Mouse (Mus musculus) liver, embryonic 13.5 days (tissue): Measurements from ENCODE around the gene H13. TPM values are rescaled to one million over a fixed set of nuclear protein-coding genes. Genes with fewer than 3 reads are reported as not detected.

Source experiments
- ATAC-seq: fragments of 200-750 bp; cut with Nextera tagmentation; 2 replicates; pipeline ENCODE4 v1.8.0; 2017; ENCODE audit warnings: low read depth, mild to moderate bottlenecking, moderate number of reproducible peaks, moderate library complexity
- DNase-seq: peaks from one replicate; pipeline ENCODE4 v3.0.0; 2022
- H3K27ac ChIP-seq: fragments of 300-500 bp; sonication (generic); 2 replicates; pipeline ENCODE4 v1.5.1; 2015; ENCODE audit warnings: moderate library complexity, mild to moderate bottlenecking, inconsistent platforms
- H3K27me3 ChIP-seq: fragments of 300-500 bp; sonication (generic); 2 replicates; pipeline ENCODE4 v1.6.1; 2015; ENCODE audit warnings: mild to moderate bottlenecking, inconsistent platforms
- H3K36me3 ChIP-seq: fragments of 300-500 bp; sonication (generic); 2 replicates; pipeline ENCODE4 v1.6.1; 2015; ENCODE audit warnings: mild to moderate bottlenecking, inconsistent platforms
- H3K4me1 ChIP-seq: fragments of 300-500 bp; sonication (generic); replicated peaks from 2 replicates; pipeline ENCODE4 v1.6.1; 2015; ENCODE audit warnings: inconsistent platforms
- H3K4me2 ChIP-seq: fragments of 300-500 bp; sonication (generic); 2 replicates; pipeline ENCODE4 v1.6.1; 2015; ENCODE audit warnings: inconsistent platforms, mild to moderate bottlenecking, moderate library complexity
- H3K4me3 ChIP-seq: fragments of 300-500 bp; sonication (generic); replicated peaks from 2 replicates; pipeline ENCODE4 v1.5.1; 2015; ENCODE audit warnings: mild to moderate bottlenecking, inconsistent platforms
- H3K9ac ChIP-seq: fragments of 300-500 bp; sonication (generic); 2 replicates; pipeline ENCODE4 v1.6.1; 2015; ENCODE audit warnings: mild to moderate bottlenecking, inconsistent platforms
- H3K9me3 ChIP-seq: fragments of 300-500 bp; sonication (generic); replicated peaks from 2 replicates; pipeline ENCODE4 v1.6.1; 2016; ENCODE audit warnings: inconsistent platforms
- WGBS: fragments of 180-500 bp; shearing (Covaris S2); methylation state at CpG from one replicate; pipeline ENCODE4 v1.1.7; 2015; ENCODE audit not compliant: insufficient replicate concordance; 5-methylcytosine and 5-hydroxymethylcytosine counted together
- polyA plus RNA-seq: library from polyadenylated mRNA; unstranded; fragments of >200 nt; fragmentation: Nextera tagmentation; extraction: Ambion mirVana; gene quantifications from 2 replicates; pipeline ENCODE4 v1.2.1, GENCODE M21; 2015

Gene H13
- polyA plus RNA-seq, 1 experiment from 2014 or later: 49.0 TPM

DNA sequence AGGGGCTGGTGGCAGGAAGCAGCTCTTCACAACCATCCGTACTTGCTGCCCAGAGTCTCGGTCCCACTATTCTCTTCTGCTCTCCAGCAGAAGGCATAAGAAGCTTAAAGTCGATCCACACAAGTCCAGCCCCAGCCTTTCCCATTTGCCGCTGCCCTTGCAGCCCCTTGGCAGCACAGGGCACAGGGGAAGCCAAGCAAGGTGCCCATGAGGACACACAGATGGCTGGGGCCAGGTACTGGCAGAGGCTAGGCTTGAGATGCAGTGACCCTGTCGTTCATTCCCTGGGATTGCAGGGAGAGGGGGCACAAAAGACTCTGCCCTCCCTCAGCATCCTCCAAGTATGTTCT lies 35.0 kb downstream of the H13 start:
- peaks cover 81% of the 10 kb centered on the region for H3K36me3 ChIP-seq
- H3K27ac ChIP-seq: no peak overlapping the region
- no peaks in the 10 kb centered on the region for H3K9me3 ChIP-seq
- ATAC-seq (no peak), DNase-seq (no peak)
- H3K4me2 ChIP-seq: no peak overlapping the region
- no peak overlapping the region for H3K9ac ChIP-seq
- no peaks in the 10 kb centered on the region for H3K27me3 ChIP-seq
- 83% methylated on average over 5 of the region's 5 CpGs for WGBS
- H3K4me3 ChIP-seq: no peak overlapping the region
- peaks cover 26% of the 10 kb centered on the region for H3K4me1 ChIP-seq

DNA sequence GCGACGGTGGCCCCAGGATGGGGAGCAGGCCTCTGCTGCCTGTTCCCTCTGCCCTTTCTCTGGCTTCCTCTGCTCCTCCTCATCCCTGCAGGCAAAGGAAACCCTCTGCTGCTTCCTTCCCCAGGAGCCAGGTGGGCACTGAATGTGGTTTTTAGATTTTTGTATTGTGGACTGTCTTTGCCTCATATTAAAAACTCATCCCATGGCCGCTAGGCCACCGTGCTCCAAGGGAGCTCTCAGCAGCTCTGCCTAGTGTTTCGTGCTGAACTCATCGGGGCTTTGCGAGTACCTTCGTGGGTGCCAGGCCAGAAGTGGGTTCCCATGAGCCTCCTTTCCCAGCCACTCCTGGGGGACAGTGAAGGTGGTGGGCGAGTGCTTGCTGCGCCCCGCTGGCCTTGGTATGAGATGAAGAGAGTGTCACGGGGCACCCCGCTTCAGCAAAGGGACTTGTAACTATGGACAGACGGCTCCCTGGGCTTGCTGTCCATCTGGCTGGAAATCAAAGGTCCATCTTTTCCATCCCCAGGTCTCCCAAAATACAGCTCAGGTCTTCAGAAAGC lies 35.6 kb downstream of the H13 start:
- no peak for ATAC-seq

DNA sequence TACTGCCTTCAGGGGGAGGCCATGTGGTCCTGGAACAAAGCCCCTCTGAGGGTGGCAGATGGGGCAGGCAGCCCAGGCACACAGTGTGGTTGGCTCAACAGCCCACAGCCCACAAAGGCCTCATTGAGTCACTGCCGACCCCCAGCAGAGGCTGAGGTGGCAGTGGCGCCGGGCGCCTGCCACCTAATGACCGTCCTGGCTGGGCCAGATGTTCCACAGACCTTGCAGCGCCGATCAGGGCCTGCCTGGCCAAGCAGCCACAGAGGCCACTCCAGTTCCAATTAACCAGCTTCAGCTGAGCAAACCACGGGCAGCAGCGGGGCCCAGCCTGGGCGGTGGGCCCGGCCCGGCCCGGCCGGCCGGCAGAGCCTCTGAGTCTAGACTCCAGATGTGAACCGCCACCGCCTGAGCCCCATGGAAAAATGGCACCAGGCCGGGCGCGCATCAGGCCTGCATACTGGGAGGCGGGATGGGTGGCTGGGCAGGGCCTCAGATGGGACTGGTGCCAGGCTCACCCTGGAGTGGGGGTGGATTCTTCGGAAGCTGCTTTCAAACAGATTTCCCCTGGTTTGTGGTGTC lies 36.8 kb downstream of the H13 start:
- H3K4me1 ChIP-seq: peaks cover 28% of the 10 kb centered on the region
- peak overlapping the region; percentile 4; the same call in 1 of the 2 replicates for H3K27ac ChIP-seq
- no peak overlapping the region for H3K4me2 ChIP-seq
- no peaks in the 10 kb centered on the region for H3K9me3 ChIP-seq
- 88% methylated on average over 22 of the region's 22 CpGs for WGBS
- H3K36me3 ChIP-seq: peaks cover 63% of the 10 kb centered on the region
- ATAC-seq (no peak), DNase-seq (no peak)
- no peak overlapping the region for H3K4me3 ChIP-seq
- no peaks in the 10 kb centered on the region for H3K27me3 ChIP-seq
- no peak overlapping the region for H3K9ac ChIP-seq

More for the DNA sequence above, 35.6 kb downstream of the H13 start:
- no peak for DNase-seq
- WGBS: 90% methylated on average over 14 of the region's 14 CpGs
- no peak overlapping the region for H3K4me2 ChIP-seq
- no peaks in the 10 kb centered on the region for H3K27me3 ChIP-seq
- H3K27ac ChIP-seq: no peak overlapping the region
- H3K4me3 ChIP-seq: no peak overlapping the region
- H3K9ac ChIP-seq: no peak overlapping the region
- no peaks in the 10 kb centered on the region for H3K9me3 ChIP-seq
- peaks cover 75% of the 10 kb centered on the region for H3K36me3 ChIP-seq
- peaks cover 28% of the 10 kb centered on the region for H3K4me1 ChIP-seq

DNA sequence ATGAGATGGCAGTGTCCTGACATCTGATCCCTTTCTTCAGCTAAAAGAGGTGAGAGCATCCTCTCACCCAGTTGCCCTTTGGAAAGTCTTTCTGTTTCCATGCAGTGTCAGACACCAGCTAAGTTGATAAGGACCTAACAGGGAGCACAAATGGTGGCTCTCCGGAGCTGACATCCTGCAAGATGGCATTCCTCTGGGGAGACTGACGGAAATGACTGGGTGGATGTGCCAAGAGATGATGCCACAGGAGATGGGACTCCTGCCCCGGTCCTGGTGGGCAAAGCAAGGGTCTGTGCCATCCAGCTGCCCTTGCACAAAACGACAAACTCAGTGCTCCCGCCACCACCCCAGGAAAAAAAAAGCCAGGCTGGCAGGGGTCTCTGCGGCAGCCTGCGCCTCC lies 37.9 kb downstream of the H13 start:
- Histone ChIP-seq H3K27me3 (no peaks in the 10 kb centered on the region), H3K9ac (peak overlapping the region; percentile 60), H3K9me3 (no peaks in the 10 kb centered on the region), H3K4me1 (peaks cover 28% of the 10 kb centered on the region), H3K27ac (peak overlapping the region; percentile 68), H3K4me3 (peak overlapping the region; percentile 50), H3K4me2 (peak overlapping the region; percentile 66), H3K36me3 (peaks cover 52% of the 10 kb centered on the region)
- no peak for ATAC-seq
- DNase-seq: no peak
- WGBS: 50% methylated on average over 7 of the region's 7 CpGs

DNA sequence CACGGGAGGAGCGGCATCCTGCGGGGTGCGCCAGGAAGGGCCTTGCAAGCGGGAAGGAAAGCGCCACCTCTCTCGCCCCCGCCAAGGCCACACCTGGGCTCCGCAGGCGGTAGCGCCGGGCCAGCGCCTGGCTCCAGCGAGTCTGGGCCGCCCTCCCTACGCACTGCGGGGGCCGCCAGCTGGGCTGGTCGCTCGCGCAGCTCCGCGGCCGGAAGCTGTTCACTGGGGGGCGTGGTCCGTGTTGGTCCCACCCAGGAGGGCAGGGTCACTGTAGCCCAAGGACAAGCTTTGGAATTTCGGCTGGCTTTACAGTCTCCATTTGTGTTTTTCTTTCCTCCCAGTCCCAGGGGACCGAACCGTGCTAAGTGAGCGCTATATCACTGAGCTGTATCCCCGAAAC lies 38.4 kb downstream of the H13 start:
- H3K27me3 ChIP-seq: no peaks in the 10 kb centered on the region
- H3K27ac ChIP-seq: peak overlapping the region; percentile 68
- ATAC-seq (peak; percentile 82), DNase-seq (peak; percentile 53)
- H3K9me3 ChIP-seq: no peaks in the 10 kb centered on the region
- H3K4me2 ChIP-seq: peak overlapping the region; percentile 66
- WGBS: 29% methylated on average over 31 of the region's 31 CpGs
- peaks cover 28% of the 10 kb centered on the region for H3K4me1 ChIP-seq
- H3K36me3 ChIP-seq: peaks cover 47% of the 10 kb centered on the region
- H3K4me3 ChIP-seq: peak overlapping the region; percentile 50
- peak overlapping the region; percentile 60 for H3K9ac ChIP-seq

DNA sequence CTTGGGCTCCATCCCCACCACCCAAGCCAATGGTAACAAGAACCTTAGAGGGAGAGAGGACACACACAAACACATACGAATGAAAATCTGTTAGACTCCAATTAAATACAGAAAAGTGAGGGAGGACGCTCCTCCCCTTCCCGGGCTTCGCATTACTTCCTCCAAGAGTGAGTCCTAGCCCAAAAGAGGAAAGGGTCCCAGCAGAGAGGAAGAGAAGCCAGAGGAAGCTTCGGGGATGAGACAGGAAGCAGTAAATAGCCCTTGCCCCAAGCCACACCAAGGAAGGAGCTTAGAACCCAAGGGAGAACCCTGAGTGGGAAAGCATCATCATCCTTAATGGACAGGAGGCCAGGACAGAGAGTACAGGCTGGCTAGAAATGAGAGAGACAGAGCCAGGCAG lies 39.8 kb downstream of the H13 start:
- no peak overlapping the region for H3K27ac ChIP-seq
- H3K36me3 ChIP-seq: peaks cover 34% of the 10 kb centered on the region
- DNase-seq (no peak), ATAC-seq (no peak)
- H3K9ac ChIP-seq: no peak overlapping the region
- no peak overlapping the region for H3K4me3 ChIP-seq
- peaks cover 28% of the 10 kb centered on the region for H3K4me1 ChIP-seq
- H3K27me3 ChIP-seq: no peaks in the 10 kb centered on the region
- H3K4me2 ChIP-seq: no peak overlapping the region
- no peaks in the 10 kb centered on the region for H3K9me3 ChIP-seq
- 54% methylated on average over 5 of the region's 5 CpGs for WGBS

DNA sequence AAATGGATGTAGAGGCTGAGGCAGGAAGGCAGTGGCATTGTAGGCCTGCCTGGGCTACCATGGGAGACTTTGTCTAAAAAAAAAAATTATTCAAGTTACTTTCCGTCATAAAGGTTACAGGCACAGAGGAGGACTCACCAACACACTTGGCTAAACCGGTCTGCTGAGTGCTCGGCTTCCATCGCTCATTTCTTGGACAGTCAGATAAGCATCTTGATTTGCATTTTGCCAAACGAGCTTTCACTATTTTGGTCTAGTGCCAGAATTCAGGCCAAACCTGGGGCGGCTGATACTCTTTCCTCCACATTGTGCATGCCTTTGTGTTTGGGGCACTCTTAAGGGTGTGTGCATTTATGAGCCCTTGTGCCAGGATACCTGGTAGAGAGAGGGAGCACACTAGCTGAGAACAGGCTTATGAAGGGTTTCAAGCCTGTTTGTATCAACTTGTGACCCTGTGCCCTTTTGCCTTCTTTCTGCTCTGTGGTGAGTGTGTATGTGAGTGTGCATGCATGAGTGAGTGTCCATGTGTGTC lies 47.0 kb downstream of the H13 start:
- DNase-seq: no peak
- Histone ChIP-seq H3K9me3 (no peaks in the 10 kb centered on the region), H3K9ac (no peak overlapping the region), H3K4me3 (no peak overlapping the region), H3K4me2 (no peak overlapping the region), H3K36me3 (no peaks in the 10 kb centered on the region), H3K27ac (no peak overlapping the region), H3K4me1 (no peaks in the 10 kb centered on the region), H3K27me3 (no peaks in the 10 kb centered on the region)
- WGBS: 61% methylated on average over 6 of the region's 6 CpGs
- no peak for ATAC-seq

DNA sequence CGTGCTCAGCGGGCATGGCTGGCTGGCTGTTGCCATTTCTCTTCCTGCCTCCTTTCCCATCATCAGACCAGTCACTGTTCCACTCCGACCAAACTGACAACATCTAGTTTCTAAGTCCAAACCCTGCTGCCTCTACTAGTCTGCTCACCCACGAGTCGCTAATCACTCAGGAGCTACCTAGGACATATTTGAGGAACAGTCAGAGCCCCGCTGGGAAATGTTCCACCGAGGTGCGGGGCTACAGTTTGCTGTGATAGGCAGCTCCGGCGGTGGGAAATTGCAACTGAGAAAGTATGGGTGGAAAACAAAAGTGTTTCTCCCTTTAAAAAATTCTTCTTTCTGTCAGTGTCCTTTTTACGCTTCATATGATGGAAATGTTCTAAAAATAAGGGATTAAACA lies 48.4 kb downstream of the H13 start:
- WGBS: 65% methylated on average over 11 of the region's 11 CpGs

DNA sequence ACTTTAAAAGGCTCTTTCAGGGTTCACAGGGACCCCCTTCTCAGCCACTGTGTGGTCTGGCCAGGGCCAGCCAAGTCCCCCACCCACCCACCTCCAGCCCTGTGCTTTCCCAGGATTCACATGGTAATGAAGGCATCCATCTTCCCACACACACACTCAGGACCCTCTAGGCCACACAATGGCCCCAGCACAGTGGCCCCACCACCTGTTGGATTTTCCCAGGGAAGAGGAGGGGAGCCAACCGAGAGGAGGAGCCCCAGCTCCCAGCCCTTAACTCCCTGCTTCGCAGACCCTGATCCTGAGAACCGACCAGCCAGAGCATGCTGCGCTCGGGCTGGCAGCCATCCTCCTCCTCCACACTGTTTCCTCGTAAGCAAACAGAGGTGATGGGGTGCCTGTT lies 48.8 kb downstream of the H13 start:
- Histone ChIP-seq H3K9ac (no peak overlapping the region), H3K4me1 (no peaks in the 10 kb centered on the region), H3K27ac (no peak overlapping the region), H3K27me3 (peaks cover 12% of the 10 kb centered on the region), H3K9me3 (no peaks in the 10 kb centered on the region), H3K4me3 (no peak overlapping the region), H3K36me3 (no peaks in the 10 kb centered on the region), H3K4me2 (no peak overlapping the region)
- no peak for DNase-seq
- ATAC-seq: no peak
- 66% methylated on average over 6 of the region's 6 CpGs for WGBS

More for the DNA sequence above, 48.4 kb downstream of the H13 start:
- H3K27me3 ChIP-seq: peaks cover 8% of the 10 kb centered on the region
- no peak overlapping the region for H3K9ac ChIP-seq
- H3K27ac ChIP-seq: no peak overlapping the region
- H3K36me3 ChIP-seq: no peaks in the 10 kb centered on the region
- DNase-seq (no peak), ATAC-seq (no peak)
- H3K9me3 ChIP-seq: no peaks in the 10 kb centered on the region
- no peaks in the 10 kb centered on the region for H3K4me1 ChIP-seq
- H3K4me3 ChIP-seq: no peak overlapping the region
- H3K4me2 ChIP-seq: no peak overlapping the region

DNA sequence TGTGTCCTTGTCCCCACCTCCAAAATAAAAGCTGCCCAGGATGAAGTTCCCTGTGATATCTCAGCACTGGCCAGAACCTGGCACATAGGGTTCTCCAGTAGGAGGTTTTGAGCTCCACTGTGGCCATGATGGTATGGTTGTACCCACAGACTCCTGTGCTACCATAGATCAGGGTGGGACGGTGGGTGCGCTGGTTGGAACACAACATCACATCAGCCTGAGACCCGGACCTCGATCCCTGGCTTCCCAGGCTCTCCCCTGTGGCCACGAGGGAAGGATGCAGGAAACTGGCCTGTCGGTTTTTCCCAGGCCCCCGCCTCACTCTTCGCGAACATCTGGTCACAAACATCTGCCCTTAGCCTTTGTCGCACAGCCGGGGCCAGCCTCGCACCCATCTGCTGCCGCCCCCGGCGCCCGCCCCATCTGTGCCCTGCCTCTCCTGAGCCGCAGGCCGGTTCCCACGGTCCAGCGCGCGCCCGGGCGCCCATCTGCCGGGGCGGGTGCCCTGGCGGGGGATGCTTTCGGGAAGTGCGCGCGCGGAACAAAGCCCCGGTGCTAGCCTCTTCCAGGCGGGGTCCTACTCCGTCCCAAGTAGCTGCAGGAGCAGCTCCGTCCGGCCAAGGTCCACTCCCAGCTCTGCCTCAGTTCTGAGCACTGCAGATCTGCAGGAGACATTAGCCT lies 54.5 kb downstream of the H13 start:
- 5% methylated on average over 37 of the region's 37 CpGs for WGBS
- H3K9ac ChIP-seq: peak overlapping the region; percentile 13; the same call in 1 of the 2 replicates

DNA sequence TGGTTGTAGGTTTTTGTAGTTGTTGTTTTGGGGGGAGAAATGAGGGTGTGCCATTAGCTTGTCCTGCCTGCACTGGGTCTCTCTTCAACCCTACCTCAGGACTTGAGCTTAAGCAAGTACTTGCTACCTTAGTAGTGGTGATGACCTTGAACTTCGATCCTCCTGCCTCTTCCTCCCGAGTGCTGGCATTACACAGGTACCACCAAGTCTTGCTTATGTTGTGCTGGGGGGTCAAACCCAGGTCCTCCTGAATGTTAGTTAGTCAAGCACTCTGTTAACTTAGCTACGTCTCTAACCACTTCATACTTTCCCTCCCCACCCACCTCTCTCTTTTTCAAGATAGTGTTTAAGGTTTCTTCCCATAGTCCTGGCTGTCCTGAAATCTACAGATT lies 55.1 kb downstream of the H13 start:
- H3K4me2 ChIP-seq: peak overlapping the region; percentile 50
- 45% methylated on average over 3 of the region's 3 CpGs for WGBS

More for the DNA sequence above, 54.5 kb downstream of the H13 start:
- Histone ChIP-seq H3K4me2 (peak overlapping the region; percentile 50), H3K27me3 (peaks cover 39% of the 10 kb centered on the region), H3K27ac (no peak overlapping the region), H3K36me3 (no peaks in the 10 kb centered on the region), H3K9me3 (no peaks in the 10 kb centered on the region), H3K4me3 (peak overlapping the region; percentile 31; the same call in 1 of the 2 replicates), H3K4me1 (peaks cover 38% of the 10 kb centered on the region)
- ATAC-seq: no peak
- DNase-seq: no peak

More for the DNA sequence above, 55.1 kb downstream of the H13 start:
- H3K4me1 ChIP-seq: peaks cover 43% of the 10 kb centered on the region
- peaks cover 39% of the 10 kb centered on the region for H3K27me3 ChIP-seq
- ATAC-seq: no peak
- H3K27ac ChIP-seq: no peak overlapping the region
- H3K9ac ChIP-seq: no peak overlapping the region
- H3K36me3 ChIP-seq: no peaks in the 10 kb centered on the region
- no peak for DNase-seq
- H3K9me3 ChIP-seq: no peaks in the 10 kb centered on the region
- no peak overlapping the region for H3K4me3 ChIP-seq
